Mouse (Mus musculus): ENCODE measurements around the gene Znrd1as. TPM values are rescaled to one million over a fixed set of nuclear protein-coding genes. Genes with fewer than 3 reads are reported as not detected.

Znrd1as gene
- 5.0 and 6.6 TPM in 2 replicates for polyA plus RNA-seq (2016; fragmentation: Nextera tagmentation; extraction: Ambion mirVana)

DNA sequence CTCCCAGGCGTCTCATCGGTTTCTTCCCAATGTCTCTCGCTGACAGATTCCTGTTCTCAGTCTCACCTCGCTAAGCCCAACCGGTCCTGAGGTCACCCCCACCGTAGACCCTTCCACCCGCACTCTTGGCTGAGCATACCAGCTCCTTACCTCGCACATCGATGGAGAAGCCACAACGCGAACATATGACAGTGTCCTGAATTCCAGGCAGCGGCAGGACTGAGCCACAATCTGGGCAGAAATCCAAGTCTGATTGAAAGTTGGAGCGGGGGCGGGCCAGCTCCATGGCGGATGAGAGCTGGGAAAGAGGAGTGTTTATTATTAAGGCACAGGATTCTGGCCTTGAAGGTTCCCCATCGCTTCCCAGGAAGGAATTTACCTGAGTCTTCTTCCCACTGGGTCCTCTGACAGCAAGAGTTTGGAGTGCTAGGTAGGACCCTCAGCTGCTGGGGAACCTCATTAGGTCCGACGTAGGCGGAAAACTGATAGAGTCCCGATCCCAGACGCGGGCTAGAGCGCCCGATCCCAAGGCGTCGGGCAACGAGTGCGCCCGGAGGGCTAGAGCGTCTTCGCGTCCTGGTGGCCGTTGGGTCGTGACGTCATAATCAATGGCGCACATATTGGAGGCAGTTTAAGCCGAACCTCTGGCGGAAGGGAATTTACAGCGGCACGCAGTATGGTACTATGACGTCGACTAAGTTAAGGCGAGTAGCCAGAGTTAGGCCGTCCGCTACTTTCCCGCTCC is at the start of gene Znrd1as, which contains the start of gene Znrd1:
TSS of gene Znrd1as (plus strand) at position 594 of the 745 bp plus-strand sequence.
TSS of gene Znrd1 (minus strand) at position 561 of the 745 bp plus-strand sequence.
- peak within 1 kb of the TSS; percentile 73 for H3K4me2 ChIP-seq (replicated peaks)
- no peaks in the 10 kb centered on the region for H3K27me3 ChIP-seq
- peak; percentile 97 for ATAC-seq (ENCODE audit: low FRiP score)
- 0 out of 2 replicates have a peak, but pooled peaks cover 5% of the 10 kb centered on the region for H3K36me3 ChIP-seq
- H3K4me3 ChIP-seq: peak within 1 kb of the TSS; percentile 70
- peaks cover 12% of the 10 kb centered on the region for H3K4me1 ChIP-seq
- H3K9me3 ChIP-seq (replicated peaks): no peaks in the 10 kb centered on the region
- WGBS: under 1% methylated on average over 46 of the region's 46 CpGs
- H3K9ac ChIP-seq: peak within 1 kb of the TSS; percentile 78
- peak within 1 kb of the TSS; percentile 74 for H3K27ac ChIP-seq

GRCm38 (mm10) chr17:36909802-36910201 is 48.6 kb upstream of the Znrd1as start:
- H3K9me3 ChIP-seq (replicated peaks): no peaks in the 10 kb centered on the region
- no peaks in the 10 kb centered on the region for H3K27me3 ChIP-seq
- no peaks in the 10 kb centered on the region for H3K36me3 ChIP-seq
- H3K4me2 ChIP-seq (replicated peaks): no peak overlapping the region
- no peak overlapping the region for H3K4me3 ChIP-seq
- 63% methylated on average over 4 of the region's 4 CpGs for WGBS
- H3K27ac ChIP-seq: no peak overlapping the region
- H3K9ac ChIP-seq: no peak overlapping the region
- no peak for ATAC-seq (ENCODE audit: low FRiP score)
- H3K4me1 ChIP-seq: no peaks in the 10 kb centered on the region

DNA sequence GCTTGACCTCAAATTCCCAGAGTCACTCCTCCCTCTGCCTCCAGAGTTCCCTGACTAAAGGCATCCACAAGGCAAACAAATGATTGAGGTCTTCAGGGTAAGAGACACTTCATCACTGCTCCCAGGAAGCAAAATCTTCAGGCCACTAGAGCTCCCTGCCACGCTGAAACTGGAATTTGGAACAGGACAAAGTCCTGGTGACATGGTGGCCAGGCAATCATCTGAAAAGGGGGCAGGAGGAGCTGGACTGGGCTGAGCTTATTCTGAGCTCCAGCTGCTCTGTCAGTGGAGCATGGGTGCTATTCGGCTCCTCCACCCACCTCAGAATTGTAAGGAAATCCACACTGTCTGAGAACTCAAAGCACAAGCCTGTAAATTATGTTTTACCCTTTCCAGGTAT is 46.4 kb upstream of the Znrd1as start:
- no peaks in the 10 kb centered on the region for H3K4me1 ChIP-seq
- no peak overlapping the region for H3K4me2 ChIP-seq (replicated peaks)
- H3K27ac ChIP-seq: no peak overlapping the region
- no peaks in the 10 kb centered on the region for H3K36me3 ChIP-seq
- no peaks in the 10 kb centered on the region for H3K9me3 ChIP-seq (replicated peaks)
- no peak overlapping the region for H3K4me3 ChIP-seq
- H3K27me3 ChIP-seq: no peaks in the 10 kb centered on the region
- no peak for ATAC-seq (ENCODE audit: low FRiP score)
- 77% methylated on average over 2 of the region's 2 CpGs for WGBS
- no peak overlapping the region for H3K9ac ChIP-seq

- no peaks in the 10 kb centered on the region for H3K27me3 ChIP-seq
- H3K4me2 ChIP-seq (replicated peaks): no peak overlapping the region
- no peak overlapping the region for H3K27ac ChIP-seq
- no peak for ATAC-seq (ENCODE audit: low FRiP score)
- no peaks in the 10 kb centered on the region for H3K9me3 ChIP-seq (replicated peaks)
- no peaks in the 10 kb centered on the region for H3K36me3 ChIP-seq
- H3K4me3 ChIP-seq: no peak overlapping the region
- WGBS: 24% methylated on average over 2 of the region's 2 CpGs
- H3K4me1 ChIP-seq: no peaks in the 10 kb centered on the region
- no peak overlapping the region for H3K9ac ChIP-seq
Observed at GRCm38 (mm10) chr17:36914108-36914507, 44.3 kb upstream of the Znrd1as start.

DNA sequence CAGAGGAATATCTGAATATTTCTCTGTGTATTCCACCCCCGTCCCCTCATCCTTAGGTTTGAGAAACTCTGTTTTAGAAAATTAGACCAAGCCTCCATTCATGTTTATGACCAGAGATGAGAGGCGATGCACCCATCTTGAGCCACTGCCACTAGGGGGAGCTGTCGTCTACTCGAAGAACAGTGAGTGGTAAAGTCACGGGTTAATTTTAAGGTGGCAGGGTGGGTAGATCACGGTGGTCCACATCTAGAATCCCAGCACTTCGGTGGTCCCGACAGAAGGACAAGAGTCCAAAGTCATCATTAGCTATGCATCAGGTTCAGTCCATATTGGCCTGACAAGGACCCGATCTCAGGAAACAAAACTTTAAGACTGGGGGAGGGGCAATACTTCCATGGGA is 43.3 kb upstream of the Znrd1as start:
- H3K4me2 ChIP-seq (replicated peaks): no peak overlapping the region
- H3K4me3 ChIP-seq: no peak overlapping the region
- no peaks in the 10 kb centered on the region for H3K9me3 ChIP-seq (replicated peaks)
- no peak overlapping the region for H3K9ac ChIP-seq
- no peaks in the 10 kb centered on the region for H3K36me3 ChIP-seq
- 14% methylated on average over 9 of the region's 9 CpGs for WGBS
- H3K4me1 ChIP-seq: no peaks in the 10 kb centered on the region
- ATAC-seq (ENCODE audit: low FRiP score): no peak
- H3K27me3 ChIP-seq: no peaks in the 10 kb centered on the region
- H3K27ac ChIP-seq: no peak overlapping the region

- no peak overlapping the region for H3K4me3 ChIP-seq
- ATAC-seq (ENCODE audit: low FRiP score): no peak
Observed at GRCm38 (mm10) chr17:36920239-36920638, 38.2 kb upstream of the Znrd1as start.

DNA sequence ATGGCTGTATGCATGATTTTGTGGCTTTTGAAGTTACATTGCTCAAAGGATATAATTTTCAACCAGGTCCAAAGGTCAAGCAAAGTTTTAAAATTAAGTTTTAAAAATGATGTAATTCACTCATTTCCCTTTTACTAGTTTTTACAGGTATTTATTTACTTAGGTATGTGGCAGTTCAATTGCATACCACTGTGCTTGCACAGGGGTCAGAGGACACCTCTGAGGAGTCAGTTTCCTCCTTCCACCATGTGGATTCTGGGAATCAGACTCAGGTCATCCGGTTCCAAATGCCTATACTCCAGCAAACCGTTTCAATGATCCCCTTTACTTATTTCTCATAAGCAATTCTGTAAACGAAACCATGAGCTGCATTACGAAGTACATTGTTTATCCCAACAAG is 35.7 kb upstream of the Znrd1as start:
- H3K27ac ChIP-seq: no peak overlapping the region
- no peaks in the 10 kb centered on the region for H3K36me3 ChIP-seq
- H3K4me1 ChIP-seq: no peaks in the 10 kb centered on the region
- H3K27me3 ChIP-seq: no peaks in the 10 kb centered on the region
- no peak for ATAC-seq (ENCODE audit: low FRiP score)
- no peaks in the 10 kb centered on the region for H3K9me3 ChIP-seq (replicated peaks)
- H3K4me3 ChIP-seq: no peak overlapping the region
- WGBS: 89% methylated on average over 4 of the region's 4 CpGs
- H3K4me2 ChIP-seq (replicated peaks): no peak overlapping the region
- no peak overlapping the region for H3K9ac ChIP-seq

More at GRCm38 (mm10) chr17:36920239-36920638, 38.2 kb upstream of the Znrd1as start:
- Histone ChIP-seq H3K9ac (no peak overlapping the region), H3K4me1 (no peaks in the 10 kb centered on the region), H3K27me3 (no peaks in the 10 kb centered on the region), H3K27ac (no peak overlapping the region), H3K4me2 (replicated peaks) (no peak overlapping the region), H3K9me3 (replicated peaks) (no peaks in the 10 kb centered on the region), H3K36me3 (no peaks in the 10 kb centered on the region)
- 56% methylated on average over 15 of the region's 15 CpGs for WGBS

DNA sequence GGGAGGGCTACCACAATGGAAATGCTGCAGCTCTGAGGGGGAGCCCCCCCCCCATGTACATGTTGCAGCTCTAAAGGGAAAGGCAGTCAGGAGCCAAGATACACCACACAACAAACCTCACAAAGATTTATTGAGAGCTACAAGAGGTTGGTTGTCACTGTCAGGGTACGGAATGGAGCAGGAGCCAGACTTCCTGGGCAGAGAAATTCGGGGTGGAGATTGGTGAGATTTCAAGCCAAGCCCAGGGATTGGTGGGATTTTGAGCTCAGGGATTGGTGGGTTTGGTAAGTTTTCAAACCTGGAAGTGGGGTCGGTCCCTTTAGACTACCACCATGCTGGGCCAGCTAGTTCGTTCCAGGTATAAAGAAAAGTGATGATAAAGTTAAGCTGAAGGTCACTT is 34.9 kb upstream of the Znrd1as start:
- H3K4me3 ChIP-seq: no peak overlapping the region
- H3K4me1 ChIP-seq: no peaks in the 10 kb centered on the region
- no peak overlapping the region for H3K4me2 ChIP-seq (replicated peaks)
- H3K9me3 ChIP-seq (replicated peaks): no peaks in the 10 kb centered on the region
- no peaks in the 10 kb centered on the region for H3K27me3 ChIP-seq
- H3K9ac ChIP-seq: no peak overlapping the region
- no peak for ATAC-seq (ENCODE audit: low FRiP score)
- no peak overlapping the region for H3K27ac ChIP-seq
- no peaks in the 10 kb centered on the region for H3K36me3 ChIP-seq
- 72% methylated on average over 4 of the region's 4 CpGs for WGBS

- no peak overlapping the region for H3K27ac ChIP-seq
- H3K9me3 ChIP-seq (replicated peaks): no peaks in the 10 kb centered on the region
- no peak overlapping the region for H3K4me3 ChIP-seq
- H3K4me2 ChIP-seq (replicated peaks): no peak overlapping the region
- H3K4me1 ChIP-seq: no peaks in the 10 kb centered on the region
- no peaks in the 10 kb centered on the region for H3K27me3 ChIP-seq
- H3K9ac ChIP-seq: no peak overlapping the region
- 57% methylated on average over 10 of the region's 10 CpGs for WGBS
- no peaks in the 10 kb centered on the region for H3K36me3 ChIP-seq
- no peak for ATAC-seq (ENCODE audit: low FRiP score)
Observed at GRCm38 (mm10) chr17:36927496-36928120, 30.8 kb upstream of the Znrd1as start.

DNA sequence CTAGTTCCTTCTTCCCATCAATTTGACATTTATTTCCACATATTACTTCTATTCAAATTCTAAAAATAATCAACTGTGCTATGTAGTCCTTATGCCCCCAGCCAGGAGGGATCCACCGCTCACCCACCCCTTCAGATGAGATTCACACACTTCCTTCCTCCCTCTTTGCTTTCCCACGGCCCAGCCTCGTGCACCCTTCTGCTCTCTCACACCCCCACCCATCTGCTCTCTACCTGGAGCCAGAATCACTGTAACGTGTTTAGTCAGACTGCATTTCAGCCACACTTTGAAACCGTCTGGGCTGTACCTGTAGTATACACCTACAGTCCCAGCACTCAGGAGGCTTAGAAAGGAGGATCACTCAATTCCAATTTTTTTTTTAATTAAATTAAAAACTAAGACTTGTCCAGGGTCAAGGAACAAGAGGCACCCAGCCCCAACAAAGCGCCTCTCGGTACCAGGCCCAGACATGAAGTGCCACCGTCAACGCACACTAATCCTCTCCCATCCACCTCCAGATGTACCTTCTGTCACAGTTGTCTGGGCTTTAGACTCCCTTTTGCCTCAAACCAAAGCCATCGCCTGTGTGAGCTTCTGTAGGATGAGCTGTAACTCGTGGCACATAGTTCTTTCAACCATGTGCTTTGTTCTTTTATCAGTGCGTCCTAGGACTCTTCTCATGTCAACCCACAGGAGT is 29.0 kb upstream of the Znrd1as start:
- no peak overlapping the region for H3K9ac ChIP-seq
- H3K27ac ChIP-seq: no peak overlapping the region
- no peaks in the 10 kb centered on the region for H3K9me3 ChIP-seq (replicated peaks)
- no peaks in the 10 kb centered on the region for H3K27me3 ChIP-seq
- no peaks in the 10 kb centered on the region for H3K4me1 ChIP-seq
- WGBS: 78% methylated on average over 12 of the region's 12 CpGs
- no peak overlapping the region for H3K4me3 ChIP-seq
- no peak overlapping the region for H3K4me2 ChIP-seq (replicated peaks)
- no peak for ATAC-seq (ENCODE audit: low FRiP score)
- no peaks in the 10 kb centered on the region for H3K36me3 ChIP-seq

DNA sequence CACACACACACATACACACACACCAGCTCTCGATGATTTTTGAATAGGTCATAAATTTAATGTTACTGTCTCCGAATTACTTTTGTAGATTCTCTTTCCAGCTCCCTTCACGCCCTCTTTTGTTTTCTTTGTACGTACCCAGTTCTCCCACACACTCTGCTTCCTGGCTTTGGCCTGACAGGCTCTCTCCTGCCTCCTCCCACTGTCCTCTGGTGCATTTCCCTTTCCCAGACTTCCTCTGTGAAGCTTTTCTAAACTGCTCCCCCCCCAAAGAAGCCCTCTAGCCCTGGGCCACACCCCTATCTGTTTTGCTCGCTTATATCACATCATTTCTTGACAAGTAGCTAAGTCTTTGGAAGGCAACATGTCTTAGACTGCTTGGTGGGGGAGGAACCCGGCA is 28.2 kb upstream of the Znrd1as start:
- 78% methylated on average over 6 of the region's 6 CpGs for WGBS
- H3K9ac ChIP-seq: no peak overlapping the region
- no peak for ATAC-seq (ENCODE audit: low FRiP score)
- H3K4me1 ChIP-seq: no peaks in the 10 kb centered on the region
- no peaks in the 10 kb centered on the region for H3K27me3 ChIP-seq
- H3K4me3 ChIP-seq: no peak overlapping the region
- H3K36me3 ChIP-seq: no peaks in the 10 kb centered on the region
- H3K4me2 ChIP-seq (replicated peaks): no peak overlapping the region
- H3K9me3 ChIP-seq (replicated peaks): no peaks in the 10 kb centered on the region
- H3K27ac ChIP-seq: no peak overlapping the region

DNA sequence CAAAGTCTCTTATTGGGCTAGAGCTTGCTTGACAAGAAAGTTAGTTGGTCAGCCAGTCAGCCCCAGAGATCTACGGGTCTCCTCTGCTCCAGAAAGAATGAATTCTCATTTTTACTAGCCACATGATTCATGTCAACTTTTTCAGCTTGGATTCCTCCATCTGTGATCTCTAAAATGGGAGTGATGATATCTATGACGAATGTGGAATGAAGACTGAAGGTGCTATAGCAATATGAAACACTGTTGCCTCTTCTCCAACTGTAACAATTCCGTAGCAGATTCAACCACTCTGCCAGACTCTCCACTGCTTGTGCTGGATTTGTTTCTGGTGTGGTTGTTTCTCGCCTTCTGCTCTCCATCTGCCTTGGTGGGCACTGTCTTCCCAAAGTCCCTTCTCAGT is 27.3 kb upstream of the Znrd1as start:
- 89% methylated on average over 4 of the region's 4 CpGs for WGBS

More for the DNA sequence above, 27.3 kb upstream of the Znrd1as start:
- H3K4me1 ChIP-seq: no peaks in the 10 kb centered on the region
- H3K27ac ChIP-seq: no peak overlapping the region
- no peak for ATAC-seq (ENCODE audit: low FRiP score)
- H3K4me2 ChIP-seq (replicated peaks): no peak overlapping the region
- no peak overlapping the region for H3K4me3 ChIP-seq
- no peaks in the 10 kb centered on the region for H3K27me3 ChIP-seq
- H3K9ac ChIP-seq: no peak overlapping the region
- no peaks in the 10 kb centered on the region for H3K36me3 ChIP-seq
- H3K9me3 ChIP-seq (replicated peaks): no peaks in the 10 kb centered on the region
